Mouse (Mus musculus) testis, adult 2 months (tissue): ENCODE results near the gene Tbl1x.

Experiments used
- CTCF ChIP-seq: fragments of 200-500 bp; IDR thresholded peaks from 2 replicates; pipeline ENCODE4 v1.5.1; 2012; ENCODE audit warnings: low read depth, mild to moderate bottlenecking, inconsistent platforms, low read length, moderate library complexity; ENCODE audit not compliant: control insufficient read depth, insufficient read depth, insufficient replicate concordance
- POLR2A ChIP-seq: fragments of 200-500 bp; IDR thresholded peaks from 2 replicates; pipeline ENCODE4 v1.6.1; 2012; ENCODE audit warnings: low read depth, mild to moderate bottlenecking, inconsistent platforms, low read length, moderate library complexity; ENCODE audit not compliant: control insufficient read depth

GRCm38 (mm10) chrX:77563616-77564015 is 52.8 kb downstream of the Tbl1x start:
- TF ChIP-seq CTCF (no peak), POLR2A (no peak)
